In the genomic region with DNA sequence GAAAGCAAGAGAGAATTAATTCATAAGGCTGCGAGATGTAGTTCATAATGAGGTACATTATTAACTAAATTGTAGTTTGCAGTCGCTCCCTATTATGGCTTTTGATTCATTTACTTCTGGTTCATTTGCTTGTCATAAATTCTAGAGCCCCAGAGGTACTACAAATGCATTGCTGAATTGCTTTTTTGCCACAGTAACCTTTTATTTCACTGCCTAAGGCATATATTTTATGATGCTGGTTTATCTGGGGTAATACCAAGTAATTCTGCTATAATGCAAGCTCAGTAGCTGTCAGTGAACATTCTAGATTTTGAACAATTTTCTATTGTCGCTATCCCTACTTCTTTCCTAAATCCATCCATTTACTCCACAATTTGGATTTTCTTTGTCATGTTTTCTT, we compare ENCODE assay signal across 36 mouse cellular contexts.
"Had no signal": no experiment of that assay in that cellular context is flagged by ENCODE, and none has a peak within 500 bp of the region (broad histone marks: within the 10 kb centered on the region; RNA-seq: fewer than 3 reads in every experiment).

No protein-coding gene starts in this region.

- H3K36me3 ChIP-seq: heart, embryonic 10.5 days; heart, embryonic 12.5 days; heart, embryonic 13.5 days; heart, embryonic 15.5 days; hindbrain, embryonic 10.5 days; hindbrain, embryonic 12.5 days; hindbrain, embryonic 13.5 days; hindbrain, embryonic 15.5 days; intestine, embryonic 15.5 days; kidney, embryonic 15.5 days had no signal

- H3K27ac ChIP-seq: heart, adult 2 months; heart, embryonic 10.5 days; heart, embryonic 15.5 days; hindbrain, embryonic 10.5 days; hindbrain, embryonic 12.5 days; hindbrain, embryonic 15.5 days; hindbrain, postnatal 0 days; intestine, embryonic 15.5 days; kidney, embryonic 15.5 days; kidney, postnatal 0 days; layer of hippocampus, adult 2 months had no signal

- H3K9ac ChIP-seq: heart, embryonic 12.5 days; heart, embryonic 13.5 days; heart, embryonic 15.5 days; hindbrain, embryonic 12.5 days; hindbrain, embryonic 13.5 days; hindbrain, embryonic 14.5 days; hindbrain, embryonic 15.5 days; intestine, embryonic 15.5 days; kidney, embryonic 15.5 days had no signal

- H3K27me3 ChIP-seq: heart, embryonic 12.5 days; heart, embryonic 13.5 days; heart, embryonic 15.5 days; hindbrain, embryonic 12.5 days; hindbrain, embryonic 13.5 days; hindbrain, embryonic 15.5 days; intestine, embryonic 15.5 days; kidney, embryonic 15.5 days had no signal

- H3K9me3 ChIP-seq: heart, embryonic 10.5 days; heart, embryonic 12.5 days; heart, embryonic 13.5 days; heart, embryonic 15.5 days; hindbrain, embryonic 10.5 days; hindbrain, embryonic 12.5 days; hindbrain, embryonic 13.5 days; hindbrain, embryonic 15.5 days; intestine, embryonic 15.5 days; kidney, embryonic 15.5 days had no signal

- H3K4me3 ChIP-seq: heart, adult 2 months; heart, embryonic 10.5 days; heart, embryonic 12.5 days; heart, embryonic 13.5 days; heart, embryonic 15.5 days; hindbrain, embryonic 10.5 days; hindbrain, embryonic 12.5 days; hindbrain, embryonic 13.5 days; hindbrain, embryonic 15.5 days; intestine, embryonic 15.5 days; kidney, embryonic 15.5 days; layer of hippocampus, adult 2 months had no signal

- H3K4me2 ChIP-seq: heart, embryonic 11.5 days; heart, embryonic 12.5 days; heart, embryonic 15.5 days; hindbrain, embryonic 12.5 days; hindbrain, embryonic 13.5 days; hindbrain, embryonic 14.5 days; hindbrain, embryonic 15.5 days; intestine, embryonic 15.5 days; kidney, embryonic 15.5 days had no signal

- H3K4me1 ChIP-seq: heart, embryonic 10.5 days; hindbrain, embryonic 10.5 days; hindbrain, embryonic 15.5 days; intestine, embryonic 15.5 days; kidney, embryonic 15.5 days had no signal

- ATAC-seq: hindbrain, embryonic 16.5 days; hindbrain, postnatal 0 days; inflammation-experienced regulatory T-cells, adult 6 months; intestine, embryonic 15.5 days; intestine, embryonic 16.5 days; intestine, postnatal 0 days had no signal

- DNase-seq: heart, adult 18-20 months; heart, adult 2 months; heart, postnatal 10 days; heart, postnatal 14 days; heart, postnatal 36 days; heart, postnatal 4 days; kidney, adult 11 months; kidney, adult 18-20 months; kidney, adult 2 months; kidney, adult 8-10 months; kidney, adult 9 months; kidney, postnatal 10 days; kidney, postnatal 14 days; kidney, postnatal 25 days; kidney, postnatal 36 days; kidney, postnatal 4 days; layer of hippocampus, adult 9-11 months had no signal
